Mouse (Mus musculus) CD8-positive naive resting alpha-beta T cell, adult 2 months (primary cell): ENCODE measurements around the gene Spsb1.

ENCODE experiments used
- DNase-seq, 2 experiments: peaks; one replicate each; pipeline ENCODE4 v3.0.0; 2022; ENCODE audit warnings: low read depth in 2 of 2, low spot score in 2 of 2

Spsb1 gene

DNA sequence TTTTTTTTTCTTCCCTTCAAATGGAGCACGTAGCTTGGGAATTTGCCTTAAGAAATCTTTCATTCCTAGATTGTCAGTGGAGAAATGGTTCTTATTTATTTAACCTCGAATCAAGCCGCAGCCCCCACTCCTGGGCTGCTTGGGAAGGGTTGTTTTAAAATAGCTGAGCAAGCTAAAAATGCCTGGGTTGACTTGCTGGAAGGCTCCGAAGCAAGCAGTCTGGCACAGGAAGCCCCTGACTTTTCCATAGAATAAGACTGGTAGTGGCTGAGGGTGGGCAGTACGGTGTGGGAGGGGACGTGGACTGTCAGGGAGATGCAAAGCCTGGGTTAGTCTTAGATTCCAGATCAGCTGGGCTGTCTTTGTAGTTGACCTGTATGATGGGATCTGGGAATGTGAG is 94.5 kb downstream of the Spsb1 start:
- DNase-seq: no peak

DNA sequence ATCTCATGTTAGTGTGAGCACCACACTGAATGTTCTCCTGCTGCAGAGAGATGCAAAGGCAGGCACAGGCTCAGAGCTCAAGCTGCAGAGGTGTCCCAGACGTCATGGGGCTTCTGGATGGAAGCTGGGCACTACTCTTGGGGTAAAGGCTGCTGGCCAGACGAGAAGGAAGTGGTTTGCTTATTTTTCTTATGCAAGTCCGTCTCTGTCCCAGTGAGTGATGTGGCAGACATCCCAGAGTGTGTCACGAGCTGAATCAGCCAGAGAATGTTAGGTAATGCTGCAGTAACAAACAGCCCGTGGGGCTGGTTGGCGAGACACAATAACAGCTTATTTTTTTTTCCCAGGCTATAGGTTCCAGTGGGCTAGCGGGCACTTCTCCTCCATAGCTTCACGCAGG is 96.3 kb downstream of the Spsb1 start:
- DNase-seq: no peak

DNA sequence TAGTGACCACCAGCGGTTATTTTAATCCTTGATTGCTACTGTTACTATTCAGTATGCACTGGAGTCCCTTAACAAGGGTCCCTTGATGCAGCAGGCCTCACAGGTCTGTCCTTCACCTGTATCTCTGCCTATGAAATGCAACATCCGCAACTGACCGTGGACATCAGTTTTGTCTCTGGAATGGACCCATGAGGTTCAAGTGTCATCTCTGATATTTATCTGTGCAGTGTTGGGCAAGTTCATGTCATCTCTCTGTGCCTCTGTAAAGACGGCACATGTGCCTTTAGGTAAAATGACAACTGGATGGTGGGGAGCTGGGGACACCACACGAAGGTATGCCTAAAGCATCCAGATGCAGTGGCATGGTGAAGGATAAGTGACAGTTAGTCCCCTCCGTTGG is 96.7 kb downstream of the Spsb1 start:
- DNase-seq: no peak

DNA sequence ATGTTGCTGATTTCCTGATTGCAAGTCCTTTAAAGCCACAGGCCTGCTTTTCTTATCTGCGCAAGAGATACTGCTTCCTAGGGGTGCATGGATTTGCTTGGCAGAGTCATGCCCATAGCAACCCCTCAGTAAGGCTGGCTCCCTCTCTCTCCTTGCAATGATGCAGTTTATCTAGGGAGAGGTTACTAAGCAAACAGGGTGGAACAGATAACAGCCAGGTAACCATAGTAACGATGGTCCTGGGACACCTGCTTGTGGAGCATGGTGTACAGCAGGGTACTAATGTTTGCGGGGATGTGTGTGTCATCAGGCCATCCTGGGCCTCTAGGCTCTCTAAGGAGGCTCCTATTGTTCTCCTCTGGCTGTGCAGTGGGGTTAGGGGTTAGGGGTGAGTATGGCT is 97.2 kb downstream of the Spsb1 start:
- DNase-seq: no peak

DNA sequence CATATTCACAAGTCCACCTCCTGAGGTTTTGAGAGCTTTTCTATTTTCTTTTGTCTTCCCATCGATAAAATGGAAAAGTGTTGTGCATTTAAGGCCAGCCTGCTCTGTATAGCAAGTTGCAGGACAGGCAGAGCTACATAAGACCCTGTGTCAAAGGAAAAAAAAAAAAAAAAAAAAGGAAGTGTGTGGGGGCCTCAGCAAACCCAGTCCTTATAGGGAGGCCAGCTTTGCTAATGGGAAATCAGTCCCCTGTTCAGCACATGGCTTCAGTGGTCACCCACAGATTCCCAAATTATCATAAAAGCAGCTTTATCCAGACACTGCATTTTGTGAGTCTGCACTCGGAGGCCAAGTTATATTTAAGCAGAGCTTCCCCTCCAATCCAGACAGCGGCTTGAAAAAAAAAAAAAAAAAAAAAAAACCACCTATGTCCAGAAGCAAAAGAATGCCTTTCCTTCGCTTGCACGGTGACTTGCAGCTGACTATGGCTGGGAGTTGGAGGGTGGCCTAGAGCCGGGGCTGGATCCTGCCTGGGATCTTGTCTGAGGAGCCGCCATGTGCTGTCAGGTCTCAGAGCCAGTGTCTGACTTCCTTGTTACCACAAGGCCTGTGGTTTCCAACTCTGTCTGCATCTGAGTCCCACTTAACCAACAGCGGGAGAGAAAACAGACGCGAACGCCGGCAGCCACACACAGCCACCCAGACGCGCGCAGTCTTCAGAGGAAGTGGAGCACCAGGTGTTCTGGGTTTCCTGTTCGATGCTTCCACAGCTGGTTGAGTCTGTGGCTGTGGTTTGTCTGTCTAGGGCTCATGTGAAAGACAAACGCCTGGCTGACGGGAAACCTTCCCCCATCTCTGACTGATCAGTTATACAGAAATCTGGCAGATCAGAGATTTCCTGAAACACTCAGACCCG is 98.7 kb downstream of the Spsb1 start:
- peak; percentile 87 to 90 for DNase-seq

DNA sequence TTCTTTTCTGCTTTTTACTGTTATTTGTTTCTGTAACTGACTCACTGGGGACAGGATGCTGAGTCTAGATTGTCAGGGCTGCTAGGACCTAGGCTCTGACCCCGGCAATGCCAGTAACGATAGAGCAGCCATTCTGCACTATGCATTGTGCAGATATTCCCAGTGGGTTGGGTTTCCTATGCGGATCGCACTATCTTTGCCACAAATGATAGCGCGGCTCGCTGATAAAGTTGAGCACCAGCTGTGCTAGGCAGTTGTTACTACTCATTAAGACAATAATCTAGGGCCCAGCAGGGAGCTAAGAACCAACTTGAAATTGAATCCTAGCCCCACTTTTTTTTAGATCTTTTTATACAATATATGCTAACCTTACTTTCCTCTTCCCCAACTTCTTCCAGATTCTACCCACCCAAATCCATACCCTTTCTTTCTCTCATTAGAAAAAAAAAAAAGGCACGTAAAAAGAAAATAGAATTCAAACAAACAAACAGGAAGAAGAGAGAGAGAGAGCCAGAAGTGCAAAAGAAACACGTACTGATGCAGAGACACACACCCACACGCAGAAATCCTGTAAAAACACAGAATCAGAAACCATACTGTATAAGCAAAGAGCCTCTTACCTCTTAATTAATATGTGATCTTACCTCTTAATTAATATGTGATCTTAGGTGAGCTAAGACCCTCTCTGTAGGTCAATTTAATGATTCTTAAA is 99.5 kb downstream of the Spsb1 start:
- no peak for DNase-seq

DNA sequence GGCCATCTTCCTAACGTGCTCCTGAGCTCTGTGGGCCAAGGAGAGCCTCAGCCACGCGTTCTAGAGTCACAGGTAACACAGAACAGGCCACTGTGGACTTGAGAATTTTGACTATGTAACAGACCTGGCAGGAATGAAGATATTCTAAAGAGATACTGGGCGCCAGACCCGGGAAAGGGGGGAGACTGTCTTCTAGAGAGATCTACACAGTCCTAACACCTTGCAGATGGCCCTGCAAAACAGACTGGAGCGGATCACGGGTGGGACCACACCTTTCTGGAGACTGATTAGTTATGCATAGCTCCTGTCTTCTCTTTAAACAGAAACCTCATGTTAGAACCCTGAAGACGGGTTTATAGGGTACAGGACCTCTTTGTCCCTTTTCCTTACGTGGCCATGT is 100.1 kb downstream of the Spsb1 start:
- no peak for DNase-seq

DNA sequence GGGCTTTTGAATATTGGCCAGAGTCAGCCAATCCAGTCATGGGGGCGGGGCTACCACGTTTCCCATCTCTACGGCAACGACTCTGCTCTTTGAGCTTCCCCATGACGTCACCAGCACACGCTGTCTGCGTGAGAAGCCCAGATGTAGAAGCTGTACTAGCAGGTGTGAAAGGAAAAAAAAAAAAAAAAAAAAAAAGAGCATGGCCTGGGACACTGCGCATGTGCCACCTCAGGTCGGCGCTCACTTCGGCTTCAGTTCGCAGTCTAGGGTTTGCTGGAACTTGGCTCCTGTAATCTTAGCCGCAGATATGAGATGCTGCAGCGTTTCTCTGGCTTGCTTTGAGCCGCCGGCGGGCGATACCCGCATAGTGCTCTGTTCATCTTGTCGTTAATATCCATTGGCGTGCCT is 100.5 kb downstream of the Spsb1 start:
- peak; percentile 44 to 62 for DNase-seq

DNA sequence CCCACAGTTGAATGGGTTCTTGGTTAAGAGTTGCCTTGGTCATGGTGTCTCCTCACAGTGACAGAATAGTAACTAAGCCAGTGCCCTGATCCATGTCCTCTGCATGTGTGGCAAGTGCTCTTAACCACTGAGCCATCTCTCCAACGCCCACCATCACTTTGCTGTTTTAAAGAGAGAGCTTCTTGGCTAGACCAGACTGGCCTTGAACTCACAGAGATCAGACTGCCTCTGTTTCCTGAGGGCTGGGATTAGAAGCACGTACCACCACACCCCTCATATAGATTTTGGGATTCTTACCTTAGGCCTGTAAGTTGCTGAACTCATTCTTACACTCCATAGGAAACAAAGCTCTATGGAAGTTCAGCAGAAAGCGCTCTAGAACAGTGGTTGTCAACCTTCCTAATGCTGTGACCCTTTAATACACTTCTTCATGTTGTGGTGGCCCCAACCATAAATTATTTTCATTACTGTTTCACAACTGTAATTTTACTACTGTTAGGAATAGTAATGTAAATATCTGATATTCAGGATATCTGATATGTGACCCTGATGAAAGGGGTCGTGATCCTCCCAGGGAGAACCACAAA is 101.1 kb downstream of the Spsb1 start:
- no peak for DNase-seq

DNA sequence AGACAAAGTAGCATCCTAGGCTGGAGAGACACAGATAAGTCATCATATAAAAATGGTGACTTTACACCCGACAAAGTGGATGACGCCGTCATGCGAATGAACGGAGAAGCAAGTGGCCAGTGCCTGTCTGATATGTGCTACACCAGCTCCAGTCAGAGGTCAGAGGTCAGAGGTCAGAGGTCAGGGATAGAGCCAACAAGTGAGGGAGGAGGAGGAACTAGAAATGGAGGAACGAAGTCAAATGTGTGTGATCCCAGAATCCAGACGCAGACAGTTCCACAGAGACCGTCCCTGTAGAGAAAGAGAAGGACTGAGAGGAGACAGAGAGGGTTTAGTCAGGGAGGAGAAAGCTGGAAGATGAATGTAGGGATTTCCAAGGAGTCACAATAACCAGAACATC is 103.3 kb downstream of the Spsb1 start:
- DNase-seq: no peak

DNA sequence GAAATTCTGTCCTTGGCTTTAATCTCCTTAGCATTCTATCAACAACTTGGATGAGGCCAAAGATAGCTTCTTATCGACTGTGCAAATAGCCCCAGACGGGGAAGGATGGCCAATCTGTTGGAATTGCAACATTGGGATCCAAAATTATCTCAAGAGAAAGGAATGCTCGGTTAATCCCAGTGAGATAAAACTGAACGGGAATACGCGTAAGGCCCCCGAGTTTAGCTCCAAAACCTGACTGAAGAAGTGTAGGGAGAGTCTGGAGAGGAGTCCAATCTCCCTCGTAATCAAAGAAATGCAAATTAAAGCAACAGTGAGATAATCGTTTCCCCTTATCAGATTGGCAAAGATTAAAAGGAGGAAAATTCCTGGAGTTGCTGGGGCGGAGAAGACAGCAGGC is 104.2 kb downstream of the Spsb1 start:
- DNase-seq: no peak

DNA sequence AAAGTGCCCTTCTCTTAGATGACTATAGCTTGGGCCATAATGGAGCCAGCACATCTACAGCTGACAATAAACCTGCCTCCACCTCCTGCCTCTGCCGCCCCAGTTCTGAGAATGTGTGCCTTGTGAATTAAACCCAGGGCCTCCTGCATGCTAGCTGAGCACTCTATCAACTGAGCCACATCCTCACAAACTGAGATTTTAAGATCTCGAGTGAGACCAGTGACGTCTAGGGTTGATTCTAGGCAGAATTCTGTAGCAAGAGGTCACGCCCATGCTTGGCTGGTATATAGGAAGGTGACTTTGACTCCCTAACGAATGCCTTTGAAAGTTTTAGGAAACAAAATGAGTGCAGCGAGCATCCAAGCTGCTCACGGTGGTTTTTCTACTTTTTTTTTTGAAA is 104.8 kb downstream of the Spsb1 start:
- no peak for DNase-seq

DNA sequence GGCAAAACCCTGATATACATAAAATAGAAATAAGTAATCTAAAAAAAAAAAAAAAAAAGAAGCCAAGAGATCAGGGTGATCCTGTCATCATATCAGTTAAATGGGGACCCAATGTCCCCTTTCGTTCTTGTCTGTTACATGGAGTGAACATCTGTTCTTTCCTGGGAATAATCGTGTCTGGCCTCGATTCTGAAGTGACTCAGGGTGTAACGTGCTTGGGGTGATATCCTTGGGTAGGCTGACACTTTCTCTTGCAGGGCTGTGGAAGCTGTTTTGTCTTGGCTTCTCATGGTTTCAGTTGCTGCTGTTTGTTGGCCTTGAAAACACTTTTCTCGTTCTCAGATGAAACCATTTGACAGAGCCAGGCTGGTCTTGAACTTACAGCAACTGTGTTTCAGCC is 105.8 kb downstream of the Spsb1 start:
- no peak for DNase-seq

DNA sequence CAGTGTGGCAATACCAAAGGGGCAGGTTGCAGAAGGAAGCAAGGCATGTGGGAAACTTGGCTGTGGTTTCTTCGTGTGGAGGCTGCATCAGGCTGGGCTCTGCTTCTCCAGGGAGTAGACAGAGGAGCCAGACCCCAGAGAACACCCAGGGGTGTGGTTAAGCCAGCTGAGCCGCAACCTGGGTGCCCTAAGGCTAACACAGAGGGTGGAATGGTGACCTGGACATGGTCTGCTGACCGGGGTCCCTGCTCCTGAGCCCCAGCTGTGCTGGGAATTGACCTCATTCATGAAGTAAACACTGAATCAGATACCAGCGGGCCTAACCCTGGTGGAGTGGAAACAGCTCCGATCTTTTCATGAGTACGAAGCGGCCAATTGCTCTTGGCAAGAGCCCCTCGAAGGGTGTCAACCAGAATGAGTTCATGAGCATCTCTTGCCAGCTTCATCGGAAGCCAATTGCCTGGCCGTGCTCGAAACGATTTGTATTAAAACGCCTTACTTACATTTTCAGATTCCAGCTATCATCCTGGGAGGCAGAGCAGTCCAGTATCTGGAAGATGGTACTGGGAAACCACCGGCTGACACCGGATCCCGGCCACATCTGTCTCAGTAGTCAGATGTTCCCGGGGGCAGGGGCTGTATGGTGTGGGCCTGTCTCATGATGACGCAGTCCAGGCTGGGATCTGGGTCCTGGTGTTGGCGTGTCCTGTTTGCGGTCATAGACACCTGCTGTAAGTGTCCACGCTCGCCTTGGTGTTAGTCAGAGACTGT is 107.8 kb downstream of the Spsb1 start:
- no peak for DNase-seq
